Mouse (Mus musculus) gastrocnemius, adult 8-10 months (tissue): ENCODE data around the gene Nr6a1. TPM values are rescaled to one million over a fixed set of nuclear protein-coding genes. Genes with fewer than 3 reads are reported as not detected.

Source experiments
- DNase-seq, 2 experiments: peaks; one replicate each; pipeline ENCODE4 v3.0.0; 2022; ENCODE audit warnings: low spot score in 2 of 2
- total RNA-seq, 4 experiments: library from RNA; stranded (reverse); gene quantifications; 2 replicates each; pipeline ENCODE4 v1.2.4; 2022

The Nr6a1 gene
- 1 to 10 TPM; 4.5 to 7.1 (median 5.3) TPM for total RNA-seq

DNA sequence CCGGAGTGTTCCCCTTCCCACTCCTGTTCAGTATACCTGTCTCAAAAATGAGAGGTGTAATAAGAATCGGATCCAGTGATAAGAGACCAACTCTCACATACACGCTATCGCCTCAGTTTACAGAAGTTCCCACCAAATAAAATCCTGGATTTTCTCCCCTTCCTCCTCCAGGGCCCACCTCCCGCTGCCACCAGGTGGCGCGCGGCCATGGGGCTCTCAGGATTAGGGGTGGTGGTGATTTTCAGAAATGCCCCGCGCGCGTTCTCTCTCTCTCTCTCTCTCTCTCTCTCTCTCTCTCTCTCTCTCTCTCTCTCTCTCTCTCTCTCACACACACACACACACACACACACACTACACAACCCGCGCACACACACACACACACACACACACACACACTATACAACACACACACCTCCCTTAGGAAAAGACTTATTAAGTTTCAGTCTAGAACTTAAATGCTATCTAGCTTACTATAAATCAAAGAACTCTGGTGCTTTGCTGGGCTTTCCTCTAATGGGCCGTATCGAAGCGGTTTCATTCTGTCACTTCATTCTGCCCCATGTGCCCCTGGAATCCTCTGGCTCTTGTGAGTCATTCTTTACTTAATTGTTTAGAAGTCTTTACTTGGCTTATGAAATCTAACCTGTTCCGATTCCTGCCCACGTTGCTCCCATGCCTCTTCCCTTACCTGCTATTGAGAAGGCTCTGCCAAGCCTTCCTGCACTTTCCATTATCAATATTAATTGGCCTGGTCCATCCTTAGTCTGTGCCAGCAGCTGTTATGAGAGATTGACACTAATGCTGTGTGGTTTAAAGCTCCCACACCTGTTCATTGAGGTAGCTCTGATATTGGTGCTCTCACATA lies at the start of gene Nr6a1:
TSS of gene Nr6a1 (minus strand) at position 574 of the 865 bp plus-strand sequence.
- peak; percentile 41 to 59 for DNase-seq

DNA sequence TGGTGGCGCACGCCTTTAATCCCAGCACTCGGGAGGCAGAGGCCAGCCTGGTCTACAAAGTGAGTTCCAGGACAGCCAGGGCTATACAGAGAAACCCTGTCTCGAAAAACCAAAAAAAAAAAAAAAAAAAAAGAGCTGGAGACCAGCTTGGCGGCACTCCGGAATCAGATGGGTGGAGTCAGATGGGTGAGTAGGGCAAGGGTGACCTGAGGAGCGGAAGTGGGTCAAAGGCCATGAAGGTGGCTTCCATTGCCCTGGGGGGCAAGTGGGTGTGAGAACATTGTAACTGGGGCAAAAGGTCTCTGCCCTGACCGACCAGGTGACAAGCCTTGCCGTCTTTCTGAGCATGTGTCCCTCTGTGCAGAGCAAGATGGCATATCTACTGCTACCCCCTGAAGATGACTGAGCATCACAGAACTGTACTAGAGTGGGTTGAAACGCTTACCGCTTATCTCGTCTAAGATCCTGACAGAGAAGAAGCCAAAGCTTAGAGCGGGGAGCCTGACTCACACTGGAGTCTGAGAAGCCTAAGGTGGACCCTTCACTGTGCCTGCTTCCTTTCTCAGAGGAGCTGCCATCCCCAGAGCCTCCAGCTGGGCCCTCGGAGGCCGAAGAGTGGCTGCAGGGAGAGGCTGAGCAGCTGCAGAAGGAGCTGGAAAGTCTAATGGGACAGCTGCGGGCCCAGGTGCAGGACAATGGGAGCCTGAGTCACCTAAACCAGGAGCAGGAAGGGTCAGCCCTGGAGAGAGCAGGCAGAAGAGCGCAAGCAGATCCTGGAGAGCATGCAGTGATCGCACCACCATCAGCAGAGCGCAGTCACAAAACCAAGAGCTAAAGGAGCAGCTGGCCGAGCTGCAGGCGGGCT lies 48.7 kb upstream of the Nr6a1 start:
- no peak for DNase-seq

DNA sequence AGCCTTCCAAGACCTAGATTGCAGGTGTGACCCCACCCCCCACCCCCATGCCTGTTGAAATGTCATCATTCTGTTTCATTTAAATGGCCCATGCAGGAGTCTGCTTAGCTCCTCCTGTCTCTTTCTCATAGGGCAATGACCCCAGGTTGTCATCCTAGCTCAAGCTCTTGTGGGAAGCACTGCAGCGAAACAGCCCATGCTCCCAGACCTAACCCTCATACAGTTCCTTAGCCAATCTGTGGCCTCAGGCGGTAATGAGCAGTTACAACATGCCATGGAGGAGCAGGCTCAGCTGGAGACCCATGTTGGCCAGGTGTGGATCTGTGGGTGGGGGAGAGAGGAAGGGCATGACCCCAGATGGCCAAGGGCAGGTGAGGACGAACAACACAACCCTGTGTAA lies 47.7 kb upstream of the Nr6a1 start:
- no peak for DNase-seq

DNA sequence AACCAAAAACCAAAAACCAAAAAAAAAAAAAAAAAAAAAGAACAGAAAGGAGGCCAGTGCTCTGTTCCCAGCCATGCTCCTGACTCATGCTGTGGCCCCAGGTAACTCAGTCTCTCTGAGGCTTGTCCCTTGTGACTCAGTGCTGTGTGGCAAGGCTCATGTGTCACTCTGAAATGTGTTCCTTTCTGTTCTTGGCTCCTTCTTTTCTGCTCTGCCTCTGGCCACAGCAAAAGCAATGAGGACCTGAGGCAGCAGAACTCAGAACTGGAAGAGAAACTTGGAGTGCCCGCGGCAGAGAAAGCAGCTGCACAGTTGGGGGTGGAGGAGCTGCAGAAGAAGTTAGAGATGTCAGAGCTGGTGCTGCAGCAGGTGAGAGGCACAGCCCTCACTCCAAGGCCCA lies 46.7 kb upstream of the Nr6a1 start:
- no peak for DNase-seq

DNA sequence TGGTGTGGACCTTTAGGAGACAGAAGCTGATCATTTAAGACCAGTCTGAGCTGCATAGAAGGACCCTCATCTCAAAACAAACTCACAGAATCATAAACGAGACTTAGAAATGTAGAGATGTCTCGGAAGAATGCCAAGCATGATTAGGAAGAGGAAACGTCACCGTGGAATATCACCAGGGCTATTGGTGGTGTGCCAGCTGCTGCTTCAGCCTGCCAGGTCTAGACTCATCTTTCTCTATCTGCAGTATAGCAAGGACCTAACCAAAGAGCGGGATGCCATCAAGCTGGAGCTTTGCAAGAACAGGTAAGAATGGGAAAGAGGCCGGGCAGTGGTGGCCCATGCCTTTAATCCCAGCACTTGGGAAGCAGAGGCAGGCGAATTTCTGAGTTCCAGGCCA lies 46.2 kb upstream of the Nr6a1 start:
- no peak for DNase-seq

DNA sequence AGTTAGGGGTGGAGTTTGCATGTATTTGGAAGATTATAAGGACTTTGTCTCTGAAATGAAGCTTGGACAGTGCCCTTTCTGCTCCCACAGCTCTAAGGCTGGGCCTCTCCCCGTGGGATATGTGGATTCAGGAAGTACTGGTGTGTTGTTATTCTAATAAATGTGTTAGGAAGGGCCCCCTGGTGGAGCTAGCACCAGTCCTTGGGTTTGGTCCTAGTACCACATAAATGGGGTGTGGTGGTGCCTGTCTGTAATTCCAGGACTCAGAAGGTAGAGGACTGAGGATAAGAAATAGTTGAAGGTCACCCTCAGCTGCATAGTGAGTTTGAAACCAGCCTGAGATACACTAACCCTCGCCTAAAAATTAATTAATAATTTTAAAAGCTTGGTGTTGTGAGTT lies 45.7 kb upstream of the Nr6a1 start:
- no peak for DNase-seq

DNA sequence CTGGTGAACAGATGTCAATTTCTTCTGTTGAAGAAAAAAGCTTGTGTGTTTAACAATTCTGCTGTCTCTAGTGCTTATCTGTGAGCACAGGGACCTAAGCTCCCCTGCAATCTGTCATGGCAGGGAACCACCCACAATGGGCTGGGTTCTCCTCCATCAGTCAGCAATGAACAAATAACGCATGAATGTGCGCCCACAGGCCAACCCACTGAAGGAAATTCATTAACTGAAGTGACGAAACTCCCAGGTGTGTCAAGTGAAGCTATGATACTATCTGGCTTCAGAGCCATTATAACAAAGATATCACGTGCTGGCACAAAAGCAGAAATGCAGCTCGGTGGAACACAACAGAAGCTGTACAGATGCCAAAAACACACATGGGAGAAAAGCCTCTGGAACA lies 42.6 kb upstream of the Nr6a1 start:
- no peak for DNase-seq

DNA sequence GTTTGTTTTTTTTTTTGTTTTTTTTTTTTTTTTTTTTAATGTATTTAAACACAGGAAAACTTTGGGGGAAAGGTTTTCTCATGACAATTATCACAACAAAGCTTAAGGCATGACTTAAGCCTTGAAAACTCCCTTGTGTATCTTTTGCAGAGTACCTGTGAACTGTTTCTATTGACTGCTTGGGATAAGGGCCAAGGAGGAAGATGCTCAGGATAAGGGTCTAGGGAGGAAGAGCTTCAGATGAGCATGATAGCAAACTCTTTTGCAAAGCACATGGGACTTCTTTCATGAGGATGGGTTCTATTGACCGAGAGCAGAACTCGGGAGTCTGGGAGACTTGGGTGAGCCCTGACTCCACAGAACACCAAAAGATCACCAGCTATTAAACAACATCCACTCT lies 42.2 kb upstream of the Nr6a1 start:
- DNase-seq, result no peak

DNA sequence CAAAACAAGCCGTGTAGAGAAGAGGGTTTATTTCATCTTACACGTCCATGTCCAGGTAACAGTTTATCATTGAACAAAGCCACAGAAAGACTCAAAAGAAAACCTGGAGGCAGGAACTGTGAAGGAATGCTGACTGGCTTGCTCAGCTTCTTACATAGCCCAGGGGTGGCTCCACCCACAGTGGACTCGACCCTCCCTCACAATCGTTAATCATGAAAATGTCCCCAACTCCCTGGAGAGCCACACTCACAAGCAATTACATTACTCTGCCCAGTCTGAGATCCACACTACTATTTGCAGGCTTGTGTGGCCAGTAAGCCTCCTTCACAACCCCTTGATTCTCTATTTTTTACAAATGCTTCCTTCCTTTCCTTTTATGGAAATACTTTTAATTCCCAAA lies 36.7 kb upstream of the Nr6a1 start:
- no peak for DNase-seq

DNA sequence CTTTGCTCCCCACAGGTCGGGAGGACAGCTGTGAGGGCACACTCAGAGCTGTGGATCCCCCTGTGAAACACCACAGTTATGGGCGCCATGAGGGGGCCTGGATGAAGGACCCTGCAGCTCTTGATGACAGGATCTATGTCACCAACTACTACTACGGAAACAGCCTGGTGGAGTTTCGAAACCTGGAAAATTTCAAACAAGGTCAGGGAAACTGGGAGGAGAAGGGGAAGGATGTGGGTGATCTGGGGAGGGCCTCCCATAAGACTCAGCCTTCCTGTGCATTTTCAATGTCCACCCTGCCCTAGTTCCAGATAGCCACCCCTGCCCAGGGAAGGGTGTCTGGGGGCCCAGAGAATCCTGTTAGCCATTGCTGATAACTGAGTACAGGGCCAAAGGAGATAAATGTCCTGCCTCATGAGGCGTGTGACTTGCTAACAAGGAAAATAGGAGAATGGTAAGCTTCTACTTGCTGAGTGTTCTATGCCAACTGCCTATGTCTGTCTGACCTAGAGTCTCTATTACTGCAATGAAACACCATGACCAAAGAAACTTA lies 30.3 kb upstream of the Nr6a1 start:
- no peak for DNase-seq

DNA sequence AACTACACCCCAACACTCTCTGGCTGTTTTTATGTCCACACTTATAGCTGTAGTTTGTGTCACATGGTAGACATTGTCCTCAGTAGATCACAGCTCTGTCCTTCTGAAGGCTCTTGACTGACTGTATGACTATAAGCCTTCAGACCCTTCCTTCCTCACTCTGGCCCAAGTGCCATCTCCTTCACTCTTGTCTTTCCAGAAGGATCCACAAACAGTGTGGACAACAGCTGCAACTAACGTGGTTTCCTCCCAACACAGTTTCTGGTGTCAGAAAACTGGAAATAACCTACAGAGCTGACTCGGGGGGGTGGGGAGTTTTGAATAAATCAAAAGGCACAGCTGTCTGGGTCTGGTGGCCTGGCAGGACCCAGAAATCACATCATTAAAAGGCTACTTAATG lies 28.6 kb upstream of the Nr6a1 start:
- DNase-seq, result no peak

DNA sequence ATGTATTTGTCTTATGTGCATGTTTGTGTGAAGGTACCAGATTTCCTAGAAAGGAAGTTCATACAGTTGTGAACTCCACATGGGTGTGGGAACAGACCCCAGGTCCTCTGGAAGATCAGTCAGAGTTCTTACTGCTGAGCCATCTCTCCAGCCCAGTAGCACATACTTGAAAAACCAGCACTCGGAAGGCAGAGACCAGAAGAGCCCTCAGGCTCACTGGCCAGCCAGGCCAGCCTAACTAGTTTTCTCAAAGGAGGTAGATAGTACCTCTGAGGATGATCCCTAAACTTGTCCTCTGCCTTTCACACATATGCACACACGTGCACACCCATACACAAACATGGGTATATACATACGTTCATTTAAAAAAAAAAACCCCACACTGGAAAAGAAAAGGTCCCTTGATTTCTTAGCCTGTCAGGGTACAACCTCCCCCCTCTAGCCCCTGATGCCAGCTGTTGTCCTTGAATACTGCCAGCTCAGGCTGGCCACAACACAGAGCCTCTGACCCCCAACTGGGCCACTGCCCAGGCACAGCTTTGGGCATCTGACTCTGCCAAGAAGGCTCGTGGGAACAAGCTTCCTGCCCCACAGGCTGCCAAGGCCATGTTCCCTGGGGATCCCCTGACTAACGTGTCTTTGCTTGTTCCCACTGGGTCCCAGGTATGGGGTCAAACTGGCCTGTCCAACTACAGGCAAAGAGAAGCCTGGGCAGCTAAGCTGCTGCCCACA lies 25.8 kb upstream of the Nr6a1 start:
- peak; percentile 76 to 86 for DNase-seq

DNA sequence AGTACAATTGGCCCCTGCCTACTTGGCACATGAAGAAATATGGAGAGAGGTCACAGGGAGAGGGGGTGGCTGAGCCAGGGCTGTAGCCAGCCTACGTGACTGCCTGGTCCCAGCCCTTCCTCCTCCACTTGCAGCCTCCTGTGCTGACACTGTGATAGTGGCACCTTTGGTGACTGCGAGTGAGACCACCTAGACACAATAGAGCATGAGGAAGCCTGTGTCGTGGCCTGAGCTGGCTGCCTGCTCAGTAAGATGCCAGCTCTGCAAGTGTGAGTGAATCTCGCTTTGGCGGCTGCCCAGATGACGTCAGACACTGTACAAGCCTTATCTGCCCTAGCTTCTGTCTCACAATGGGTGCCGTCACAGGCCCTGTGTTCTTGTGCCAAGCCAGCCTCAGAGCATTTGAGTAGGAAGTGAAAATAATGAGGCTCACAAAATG lies 22.8 kb upstream of the Nr6a1 start:
- peak; percentile 44 to 48 for DNase-seq

DNA sequence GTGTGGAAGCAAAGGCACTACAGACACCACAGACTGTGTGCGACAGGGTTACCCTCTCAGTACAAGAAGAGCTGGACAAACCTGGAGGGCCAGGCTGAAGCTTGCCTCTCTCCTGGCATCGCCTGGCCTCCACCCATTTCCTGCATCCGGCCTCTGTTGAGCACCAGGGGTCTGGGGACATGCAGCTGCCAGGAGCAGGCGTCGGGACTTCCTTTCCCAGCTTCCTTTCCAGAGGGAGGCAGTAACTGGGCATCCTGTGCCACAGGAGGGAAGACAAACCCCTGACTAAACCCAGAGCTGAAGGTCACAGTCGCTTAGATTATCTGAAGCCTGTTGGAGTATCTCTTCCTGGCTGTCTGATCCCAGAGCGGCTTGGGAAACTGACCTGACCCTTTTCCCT lies 20.1 kb upstream of the Nr6a1 start:
- DNase-seq, result no peak

DNA sequence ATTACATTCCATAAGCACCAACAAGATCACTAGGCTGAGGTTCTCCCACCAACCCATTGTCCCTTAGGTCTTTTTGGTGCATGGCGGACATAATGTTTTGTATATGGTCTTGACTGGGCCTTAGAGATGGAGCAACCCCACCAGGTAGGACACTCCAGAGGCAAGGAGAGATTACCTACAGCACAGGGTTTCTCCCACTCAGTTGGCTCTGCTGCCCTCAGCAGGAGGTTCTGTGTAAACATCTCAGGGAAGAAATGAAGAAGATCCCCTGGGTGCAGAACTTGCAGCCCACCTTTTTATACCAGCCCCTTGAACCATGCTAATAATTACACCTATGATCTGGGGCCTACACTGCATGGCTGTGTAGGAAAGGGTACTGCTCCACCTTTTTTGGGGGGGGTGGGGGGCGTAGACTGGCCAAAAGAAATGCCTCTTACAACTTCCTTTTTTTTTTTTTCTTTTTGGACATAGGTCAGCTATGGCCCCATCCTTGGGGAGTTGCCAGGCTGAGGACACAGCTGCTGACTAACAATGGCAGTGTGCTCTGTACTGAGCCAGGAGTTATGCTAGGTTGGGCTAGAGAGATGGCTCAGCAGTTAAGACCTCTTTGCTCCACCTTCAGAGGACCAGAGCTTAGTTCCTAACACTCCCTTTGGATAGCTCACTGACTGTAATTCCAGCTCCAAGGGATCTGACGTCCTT lies 17.1 kb upstream of the Nr6a1 start:
- no peak for DNase-seq

DNA sequence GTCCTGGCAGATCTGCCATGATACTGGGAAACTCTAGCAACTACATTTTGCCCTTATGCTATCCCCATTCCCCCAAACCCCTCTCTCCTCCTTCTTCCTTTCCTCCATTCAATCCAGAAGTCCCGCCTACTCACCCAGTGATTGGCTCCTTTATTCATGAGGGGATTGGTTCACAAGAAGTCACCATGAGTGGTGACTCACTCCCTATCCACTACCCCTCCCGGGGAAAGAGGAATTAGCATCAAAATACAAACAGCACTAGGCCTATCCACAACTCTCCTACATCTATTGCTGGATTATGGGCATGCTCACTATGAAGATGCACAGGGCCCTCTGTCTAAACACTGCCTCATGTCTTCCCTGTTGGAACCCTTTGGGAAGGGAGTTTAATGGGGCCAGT lies 16.5 kb upstream of the Nr6a1 start:
- no peak for DNase-seq

DNA sequence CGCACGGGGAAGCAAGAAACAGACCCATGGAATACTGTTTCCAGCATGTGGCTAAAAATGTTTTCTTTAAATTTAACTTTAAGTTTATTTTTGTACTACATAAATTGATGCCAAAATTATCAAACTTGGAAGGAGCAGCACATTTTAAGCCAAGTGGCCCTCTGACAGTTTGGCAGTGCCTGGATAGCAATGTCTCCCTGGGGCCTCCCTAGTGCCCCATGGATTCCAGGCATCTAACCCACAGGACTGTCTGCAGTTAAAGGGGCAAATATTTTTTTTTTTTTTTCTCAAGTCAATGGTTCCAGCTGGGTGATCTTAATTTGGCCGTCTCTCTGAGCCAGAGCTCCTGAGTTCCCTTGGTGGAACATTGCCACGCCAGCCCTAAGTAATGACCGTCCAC lies 15.7 kb upstream of the Nr6a1 start:
- DNase-seq, result no peak

DNA sequence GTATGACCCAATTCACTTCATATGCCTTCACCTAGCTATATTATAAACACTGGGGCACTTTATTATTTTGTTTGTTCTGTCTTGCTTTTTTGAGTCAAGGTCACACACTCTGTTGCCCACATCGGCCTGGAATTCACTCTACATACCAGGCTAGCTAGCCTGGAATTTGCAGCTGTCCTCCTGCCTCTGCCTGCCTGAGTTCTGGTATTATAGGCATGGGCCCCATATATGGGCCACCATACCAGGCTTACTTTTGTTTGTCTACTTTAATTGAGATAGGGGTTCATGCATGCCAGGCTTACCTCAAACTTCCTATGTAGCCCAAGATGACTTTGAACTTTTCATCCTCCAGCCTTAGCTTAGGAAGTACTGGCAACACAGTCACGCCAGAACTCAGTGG lies 14.4 kb upstream of the Nr6a1 start:
- DNase-seq, result no peak

DNA sequence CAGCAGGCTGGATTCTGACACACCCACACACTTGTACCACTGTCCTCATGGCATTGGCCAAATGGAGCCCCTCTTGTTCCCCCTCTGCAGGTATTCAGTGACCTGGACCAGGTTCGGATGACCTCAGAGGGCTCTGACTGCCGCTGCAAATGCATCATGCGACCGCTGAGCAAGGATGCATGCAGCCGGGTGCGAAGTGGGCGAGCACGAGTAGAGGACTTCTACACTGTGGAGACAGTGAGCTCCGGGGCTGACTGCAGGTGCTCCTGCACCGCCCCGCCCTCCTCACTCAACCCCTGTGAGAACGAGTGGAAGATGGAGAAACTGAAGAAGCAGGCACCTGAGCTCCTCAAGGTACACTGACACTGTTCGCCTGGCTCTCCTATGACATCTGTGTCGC lies 13.9 kb upstream of the Nr6a1 start:
- no peak for DNase-seq

DNA sequence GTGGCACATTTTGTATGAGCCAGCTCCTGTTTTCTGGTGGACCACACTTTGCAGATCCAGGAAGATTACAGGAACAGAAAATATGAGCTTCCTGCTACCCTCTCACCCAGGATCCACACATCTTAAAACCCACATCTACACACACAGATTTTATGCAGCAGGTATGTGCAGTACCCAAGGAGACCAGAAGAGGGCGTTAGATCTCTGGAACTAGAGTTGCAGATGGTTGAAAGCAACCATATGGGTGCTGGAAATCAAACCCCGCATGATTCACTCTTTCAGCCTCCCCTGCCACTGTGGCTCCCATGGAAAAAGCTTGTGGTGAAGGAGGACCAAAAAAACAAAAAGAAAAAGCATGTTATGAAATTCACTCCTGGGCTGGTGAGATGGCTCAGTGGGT lies 11.6 kb upstream of the Nr6a1 start:
- no peak for DNase-seq

DNA sequence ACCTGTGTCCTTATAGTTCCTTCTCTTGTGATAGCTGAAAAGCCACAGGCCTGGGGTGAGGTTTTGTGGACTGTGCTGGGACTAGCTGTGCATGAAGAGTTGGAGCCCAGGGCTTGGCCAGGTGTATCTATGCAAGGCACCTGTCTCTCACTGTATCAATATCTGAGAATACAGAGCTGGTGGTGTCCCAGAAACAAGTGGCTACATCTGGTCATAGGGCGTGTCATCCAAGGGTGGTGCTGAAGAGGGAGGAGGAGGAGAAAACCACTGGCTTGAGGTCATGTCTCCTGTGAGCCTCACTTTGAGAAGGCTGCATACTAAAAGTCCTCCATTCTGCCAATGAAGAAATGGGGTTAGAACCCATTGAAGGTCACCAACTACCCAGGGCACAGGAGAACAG lies 10.5 kb upstream of the Nr6a1 start:
- DNase-seq, result no peak
